Mouse (Mus musculus): ENCODE results near the gene Dvl3.

Dvl3 gene

DNA sequence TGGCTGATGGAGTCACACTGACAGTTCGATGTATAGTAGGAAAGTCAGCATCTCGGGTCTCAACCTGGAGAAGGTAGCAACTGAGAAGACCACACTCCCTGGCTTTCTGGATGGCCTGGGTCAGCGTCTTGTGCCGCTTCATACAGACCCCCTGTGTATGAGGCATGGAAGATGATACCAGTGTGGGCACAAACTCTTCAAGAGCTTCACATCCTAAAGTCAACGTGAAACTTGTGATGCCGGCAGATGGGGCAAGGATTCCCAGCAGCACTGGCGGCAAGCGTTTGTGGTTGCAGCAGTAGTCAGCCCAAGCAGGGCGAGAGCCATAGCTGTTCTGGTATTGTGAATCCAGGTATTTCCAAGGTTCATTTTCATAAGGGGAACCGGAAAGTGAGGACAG lies 28.9 kb downstream of the Dvl3 start:
- DNase-seq (ENCODE audit: low read depth, low spot score) = no peak

DNA sequence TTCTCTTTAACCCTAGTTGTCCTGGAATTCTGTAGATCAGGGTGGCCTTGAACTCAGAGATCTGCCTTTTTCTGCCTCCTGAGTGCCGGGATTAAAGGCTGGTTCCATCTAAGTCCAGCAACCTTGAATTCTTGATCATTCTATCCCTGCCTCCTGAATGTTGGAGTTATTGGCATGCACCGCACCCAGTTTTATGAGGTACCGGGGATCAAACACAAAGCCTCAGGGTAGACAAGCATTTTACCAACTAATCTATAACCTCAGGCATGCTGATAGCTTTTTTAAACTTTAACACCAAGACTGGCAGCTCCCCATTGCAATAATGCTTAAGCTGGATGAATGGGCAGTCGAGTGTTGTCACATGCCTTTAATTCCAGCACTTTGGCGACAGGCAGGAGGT lies 30.6 kb downstream of the Dvl3 start:
- DNase-seq (ENCODE audit: low read depth, low spot score) = no peak

DNA sequence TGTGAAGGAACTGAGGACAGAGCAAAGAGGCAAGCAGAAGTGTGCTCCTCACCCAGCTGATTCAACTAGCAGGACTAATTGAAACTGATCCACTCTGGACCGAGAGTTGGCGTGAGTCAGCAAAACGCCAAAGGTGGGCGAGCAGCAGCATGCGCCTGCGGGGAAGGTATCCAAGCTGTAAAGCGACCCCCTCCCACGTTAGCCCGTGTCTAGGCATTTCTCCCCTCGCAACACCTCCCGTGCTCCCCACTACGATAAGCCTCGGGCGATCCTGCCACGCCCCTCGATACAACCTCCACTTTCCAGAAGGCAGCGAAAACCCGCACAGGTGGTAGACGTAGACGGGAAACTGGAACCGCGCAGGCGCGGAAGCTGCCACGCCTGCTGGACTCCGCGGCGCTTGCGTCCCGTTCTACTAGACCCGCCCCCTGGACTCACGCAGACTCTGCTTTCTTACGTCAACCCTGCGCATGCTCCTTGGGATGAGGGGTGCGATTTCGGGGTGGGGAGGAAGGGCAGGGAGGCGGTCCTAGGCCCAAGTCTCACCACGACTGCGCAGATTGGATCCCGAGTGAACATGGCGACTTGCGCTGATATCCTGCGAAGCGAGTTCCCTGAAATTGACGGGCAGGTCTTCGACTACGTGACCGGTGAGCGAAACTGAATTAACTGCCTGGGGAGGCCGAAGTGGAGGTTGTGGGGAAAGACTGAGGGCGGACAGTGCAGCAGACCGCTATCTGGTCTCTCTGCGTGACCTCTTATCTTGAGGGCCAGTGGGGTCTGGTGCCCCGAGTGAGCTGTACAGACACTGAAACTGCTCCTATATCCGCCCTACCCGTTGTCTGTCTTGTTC lies 31.5 kb downstream of the Dvl3 start, which contains the start of gene Abcf3:
Abcf3 (plus strand) TSS at position 482 of the 853 bp plus-strand sequence.
- peak; percentile 100 for DNase-seq (ENCODE audit: low read depth, low spot score)

- no peak for DNase-seq (ENCODE audit: low read depth, low spot score)
These were observed 32.4 kb downstream of the Dvl3 start for GRCm38 (mm10) chr16:20549161-20549560.

- no peak for DNase-seq (ENCODE audit: low read depth, low spot score)
These were observed 34.9 kb downstream of the Dvl3 start for GRCm38 (mm10) chr16:20551691-20552090.

GRCm38 (mm10) chr16:20552594-20552993 lies 35.8 kb downstream of the Dvl3 start:
- no peak for DNase-seq (ENCODE audit: low read depth, low spot score)

GRCm38 (mm10) chr16:20555000-20555399 lies 38.2 kb downstream of the Dvl3 start:
- no peak for DNase-seq (ENCODE audit: low read depth, low spot score)

DNA sequence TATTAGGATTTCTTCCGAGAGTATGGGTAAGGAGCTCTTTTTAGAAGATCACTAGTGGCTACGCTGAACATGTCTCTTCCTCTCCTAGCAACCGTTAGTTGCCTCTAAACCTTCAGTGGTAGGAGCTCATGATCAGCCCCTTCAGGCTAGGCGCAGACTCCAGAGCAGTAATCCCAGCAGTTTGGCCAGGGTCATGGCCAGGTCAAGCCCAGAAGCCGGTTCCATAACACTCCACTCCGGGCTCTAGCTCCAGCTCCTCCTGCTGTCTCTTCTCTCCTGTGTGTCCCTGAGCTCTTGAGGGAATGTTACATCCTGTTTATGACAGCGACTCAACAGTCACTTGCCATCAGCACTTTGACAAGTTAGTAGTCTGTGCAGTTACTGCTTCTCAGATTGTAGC lies 40.6 kb downstream of the Dvl3 start:
- DNase-seq (ENCODE audit: low read depth, low spot score) = no peak

DNA sequence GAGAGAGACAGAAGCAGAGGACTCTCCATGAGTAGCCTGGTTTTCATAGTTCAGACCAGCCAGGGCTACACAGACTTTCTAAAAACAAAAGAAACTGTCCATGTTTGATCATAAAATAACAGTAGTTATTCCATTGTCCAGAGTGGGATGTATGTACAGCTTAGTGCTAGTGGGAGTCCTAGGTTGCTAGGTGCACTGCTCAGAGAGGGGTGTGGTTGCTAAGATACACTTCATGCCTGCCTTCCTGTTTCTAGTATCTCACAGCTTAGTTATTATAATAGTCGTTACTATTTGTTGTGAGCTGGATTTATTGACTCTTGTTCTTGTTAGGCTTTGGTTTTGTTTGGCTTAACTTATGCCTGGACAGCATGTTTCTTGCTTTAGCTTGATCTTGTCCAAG lies 48.3 kb downstream of the Dvl3 start:
- DNase-seq (ENCODE audit: low read depth, low spot score) = peak; percentile 24

Measured in brain, adult 2 months (tissue).